Mouse (Mus musculus): ENCODE measurements around the gene Trmt13. TPM values are rescaled to one million over a fixed set of nuclear protein-coding genes. Genes with fewer than 3 reads are reported as not detected.

Trmt13 gene
- total and polyA plus RNA-seq, 3 experiments: 9.9 to 20.9 (median 11.1) TPM

DNA sequence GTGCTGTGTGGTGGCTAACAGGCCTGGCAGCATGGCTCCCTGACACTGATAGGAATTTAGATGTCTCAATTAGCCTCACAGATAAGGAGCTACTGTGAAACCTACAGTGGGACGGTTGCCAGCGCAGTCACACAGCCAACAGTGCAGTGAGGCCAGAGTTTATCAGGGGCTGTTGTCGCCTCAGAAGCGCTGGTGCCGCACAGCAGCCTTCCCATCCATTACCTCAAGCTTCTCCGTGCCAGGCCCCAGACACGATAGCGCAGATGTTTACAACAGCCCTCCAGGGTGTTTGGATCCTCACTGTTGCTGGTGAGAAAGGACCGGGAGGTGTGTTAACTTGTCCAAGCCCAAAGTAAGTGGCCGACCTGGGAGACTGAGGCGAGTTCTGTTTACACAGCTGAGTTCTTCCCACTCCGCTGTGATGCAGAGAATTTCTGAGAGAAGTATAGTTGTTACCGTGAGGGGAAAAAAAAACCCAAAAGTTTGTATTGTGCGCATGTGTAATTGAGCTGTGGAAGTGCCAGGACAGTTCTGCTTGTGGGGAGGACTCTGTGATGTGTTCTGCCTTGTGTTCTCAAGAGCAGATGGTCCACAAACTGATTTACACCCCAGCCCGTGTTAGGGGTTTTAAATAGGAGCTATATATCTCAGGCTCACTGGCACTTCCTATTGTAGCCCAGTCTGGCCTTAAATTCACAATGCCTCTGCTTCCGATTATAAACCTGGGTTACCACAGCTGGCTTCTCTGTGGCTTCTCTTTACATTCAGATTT is 77.8 kb downstream of the Trmt13 start:
- H3K27me3 ChIP-seq (replicated peaks): no peaks in the 10 kb centered on the region
- no peak overlapping the region for H3K27ac ChIP-seq (ENCODE audit: insufficient read depth, low read depth)
- H3K9me3 ChIP-seq (replicated peaks; ENCODE audit: low read length): no peaks in the 10 kb centered on the region
- H3K4me3 ChIP-seq (replicated peaks in 1 of 3; ENCODE audit: low read depth in 2 of 3, low read length in 2 of 3, poor library complexity in 1 of 3): no peak overlapping the region
- H3K36me3 ChIP-seq (replicated peaks in 1 of 2; ENCODE audit: control insufficient read depth in 1 of 2, insufficient read depth in 1 of 2, low read length in 1 of 2): peaks cover 60 to 85% of the 10 kb centered on the region in 2 experiments
- H3K9ac ChIP-seq (ENCODE audit: insufficient read depth, low read depth): no peak overlapping the region
- dilution Hi-C loops (cut with MboI; ENCODE audit: extremely low pct_ligation_motif_present, extremely low pct_unique_long_range_greater_than_20kb, low sequenced_read_pairs) (no loop called here), in situ Hi-C loops (cut with MboI; ENCODE audit: low pct_ligation_motif_present, low pct_unique_long_range_greater_than_20kb, low sequenced_read_pairs) (no loop called here)
- TF ChIP-seq JUN (IDR thresholded peaks at IDR 0.05; ENCODE audit: insufficient read depth, low read depth, low read length): no peak
- TF ChIP-seq MAX (IDR thresholded peaks at IDR 0.05; ENCODE audit: low read length): no peak
- TF ChIP-seq POLR2AphosphoS2 (IDR thresholded peaks at IDR 0.05; ENCODE audit: low read depth, low read length): no peak
- TF ChIP-seq JUND (conservative IDR thresholded peaks at IDR 0.05; ENCODE audit: low read depth, low read length): no peak
- no peak for TF ChIP-seq CHD1 (IDR thresholded peaks at IDR 0.05; ENCODE audit: low read depth, low read length)
- no peak for TF ChIP-seq IRF4 (IDR thresholded peaks at IDR 0.05; ENCODE audit: low read depth, low read length)
- no peak for TF ChIP-seq ZKSCAN1 (IDR thresholded peaks at IDR 0.05; ENCODE audit: borderline replicate concordance, low read depth, low read length)
- TF ChIP-seq TCF12 (IDR thresholded peaks at IDR 0.05; ENCODE audit: low read depth, low read length): no peak
- no peak for TF ChIP-seq ETS1 (conservative IDR thresholded peaks at IDR 0.05; ENCODE audit: low read depth, low read length)
- no peak for TF ChIP-seq ZMIZ1 (IDR thresholded peaks at IDR 0.05; ENCODE audit: low read depth, low read length)
- TF ChIP-seq USF1 (IDR thresholded peaks at IDR 0.05; ENCODE audit: low read depth, low read length): no peak
- no peak for TF ChIP-seq SIN3A (IDR thresholded peaks at IDR 0.05; ENCODE audit: low read length)
- no peak for TF ChIP-seq MYC (IDR thresholded peaks at IDR 0.05; ENCODE audit: low read depth, low read length)
- TF ChIP-seq CTCF (conservative IDR thresholded peaks at IDR 0.05 in 1 of 2, IDR thresholded peaks at IDR 0.05 in 1 of 2; ENCODE audit: low read depth in 2 of 2, low read length in 2 of 2): no peak
- no peak for TF ChIP-seq NRF1 (IDR thresholded peaks at IDR 0.05; ENCODE audit: low read depth, low read length)
- H3K4me2 ChIP-seq (ENCODE audit: insufficient read depth, low read depth, poor library complexity, severe bottlenecking): no peak overlapping the region
- H3K79me2 ChIP-seq (replicated peaks; ENCODE audit: control insufficient read depth, extremely low read depth, insufficient read depth, poor library complexity, severe bottlenecking): no peaks in the 10 kb centered on the region
- no peak for DNase-seq (ENCODE audit: extremely low read depth)
- H3K4me1 ChIP-seq (ENCODE audit: control insufficient read depth in 1 of 2, insufficient read depth in 2 of 2): peaks cover 0 to 4% of the 10 kb centered on the region in 2 experiments; a peak in 1 of 4 replicates

Other genes with a start within 250 kb of the Trmt13 start
- gene Cdc14a, start 190.6 kb downstream of the Trmt13 start, total RNA-seq (2012; rRNA removed): 8.9 and 9.4 TPM in 2 replicates
- gene Cdc14a, start 190.6 kb downstream of the Trmt13 start, total RNA-seq (2014; rRNA removed): 9.8 and 12.0 TPM in 2 replicates
- gene Cdc14a, start 190.6 kb downstream of the Trmt13 start, polyA plus RNA-seq (2012; ENCODE audit: insufficient read length, low read depth): 11.5 and 12.1 TPM in 2 replicates
- 57.8 and 67.3 TPM in 2 replicates for gene Rtca, start 106.4 kb downstream of the Trmt13 start, total RNA-seq (2012; rRNA removed)
- gene Rtca, start 106.4 kb downstream of the Trmt13 start, total RNA-seq (2014; rRNA removed): 72.7 and 80.1 TPM in 2 replicates
- gene Rtca, start 106.4 kb downstream of the Trmt13 start, polyA plus RNA-seq (2012; ENCODE audit: insufficient read length, low read depth): 75.5 and 91.6 TPM in 2 replicates
- 11.2 and 13.3 TPM in 2 replicates for gene Dbt, start 101.5 kb downstream of the Trmt13 start, total RNA-seq (2012; rRNA removed)
- 20.4 and 24.9 TPM in 2 replicates for gene Dbt, start 101.5 kb downstream of the Trmt13 start, total RNA-seq (2014; rRNA removed)
- 21.3 and 25.3 TPM in 2 replicates for gene Dbt, start 101.5 kb downstream of the Trmt13 start, polyA plus RNA-seq (2012; ENCODE audit: insufficient read length, low read depth)
- 0.38 and 0.42 TPM in 2 replicates for gene Lrrc39, start 51.6 kb downstream of the Trmt13 start, total RNA-seq (2012; rRNA removed)
- gene Lrrc39, start 51.6 kb downstream of the Trmt13 start, total RNA-seq (2014; rRNA removed): not detected in 2 replicates
- gene Lrrc39, start 51.6 kb downstream of the Trmt13 start, polyA plus RNA-seq (2012; ENCODE audit: insufficient read length, low read depth): 0.69 and 0.74 TPM in 2 replicates
- gene Sass6, start 19.6 kb downstream of the Trmt13 start, total RNA-seq (2012; rRNA removed): 10.0 and 12.5 TPM in 2 replicates
- gene Sass6, start 19.6 kb downstream of the Trmt13 start, total RNA-seq (2014; rRNA removed): 12.4 and 14.2 TPM in 2 replicates
- gene Sass6, start 19.6 kb downstream of the Trmt13 start, polyA plus RNA-seq (2012; ENCODE audit: insufficient read length, low read depth): 23.1 and 24.6 TPM in 2 replicates
- 27.0 and 34.0 TPM in 2 replicates for gene Mfsd14a, start 48.1 kb upstream of the Trmt13 start, total RNA-seq (2012; rRNA removed)
- 64.5 and 70.4 TPM in 2 replicates for gene Mfsd14a, start 48.1 kb upstream of the Trmt13 start, total RNA-seq (2014; rRNA removed)
- 43.8 and 45.9 TPM in 2 replicates for gene Mfsd14a, start 48.1 kb upstream of the Trmt13 start, polyA plus RNA-seq (2012; ENCODE audit: insufficient read length, low read depth)
- gene Gm43191, start 66.7 kb upstream of the Trmt13 start, total RNA-seq (2012; rRNA removed): not detected in 2 replicates
- gene Gm43191, start 66.7 kb upstream of the Trmt13 start, total RNA-seq (2014; rRNA removed): not detected in 2 replicates
- 0.51 TPM in 1 of 2 replicates, not detected in the other for gene Gm43191, start 66.7 kb upstream of the Trmt13 start, polyA plus RNA-seq (2012; ENCODE audit: insufficient read length, low read depth)
- gene Slc35a3, start 98.2 kb upstream of the Trmt13 start, total RNA-seq (2012; rRNA removed): 16.3 and 17.8 TPM in 2 replicates
- gene Slc35a3, start 98.2 kb upstream of the Trmt13 start, total RNA-seq (2014; rRNA removed): 45.7 and 52.5 TPM in 2 replicates
- 21.7 and 24.6 TPM in 2 replicates for gene Slc35a3, start 98.2 kb upstream of the Trmt13 start, polyA plus RNA-seq (2012; ENCODE audit: insufficient read length, low read depth)
- gene Agl, start 193.6 kb upstream of the Trmt13 start, total RNA-seq (2012; rRNA removed): 3.2 and 4.7 TPM in 2 replicates
- gene Agl, start 193.6 kb upstream of the Trmt13 start, total RNA-seq (2014; rRNA removed): 5.2 and 5.7 TPM in 2 replicates
- 5.7 and 5.8 TPM in 2 replicates for gene Agl, start 193.6 kb upstream of the Trmt13 start, polyA plus RNA-seq (2012; ENCODE audit: insufficient read length, low read depth)
- 12.3 and 16.5 TPM in 2 replicates for gene Frrs1, start 244.9 kb upstream of the Trmt13 start, total RNA-seq (2012; rRNA removed)
- gene Frrs1, start 244.9 kb upstream of the Trmt13 start, total RNA-seq (2014; rRNA removed): 11.0 and 13.1 TPM in 2 replicates
- gene Frrs1, start 244.9 kb upstream of the Trmt13 start, polyA plus RNA-seq (2012; ENCODE audit: insufficient read length, low read depth): 22.5 and 34.9 TPM in 2 replicates

All from CH12.LX (cell line).